Comparison of ENCODE assay signal across 13 mouse cellular contexts in the genomic region with DNA sequence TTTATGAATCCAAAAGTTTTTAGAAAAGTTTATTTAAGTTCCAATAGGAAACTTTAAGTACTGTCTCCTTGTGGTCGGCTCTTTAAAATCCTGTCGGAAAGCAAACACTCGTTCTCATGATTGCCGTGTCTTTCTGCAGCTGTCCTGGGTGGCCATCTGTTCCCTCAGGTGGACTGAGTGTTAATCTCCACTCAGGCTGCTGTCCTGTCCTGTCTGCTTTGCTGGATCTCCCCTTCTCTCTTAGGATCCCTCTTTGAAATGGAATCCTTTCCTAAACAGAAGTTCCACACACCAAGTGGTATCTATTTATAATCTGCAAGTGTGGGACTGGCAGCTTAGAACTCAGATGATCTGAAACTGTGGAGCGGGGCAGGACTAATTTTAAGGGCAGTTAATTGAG.
"Had no signal": no experiment of that assay in that cellular context is flagged by ENCODE, and none has a peak within 500 bp of the region (broad histone marks: within the 10 kb centered on the region; RNA-seq: fewer than 3 reads in every experiment).

No protein-coding gene starts in this region.

- H3K9me3 ChIP-seq: limb, embryonic 15.5 days; liver, embryonic 12.5 days; midbrain, embryonic 10.5 days had no signal

- H3K27ac ChIP-seq: kidney, postnatal 0 days; limb, embryonic 15.5 days; liver, embryonic 12.5 days; midbrain, embryonic 10.5 days had no signal

- H3K27me3 ChIP-seq: limb, embryonic 15.5 days had no signal

- H3K36me3 ChIP-seq: limb, embryonic 15.5 days; liver, embryonic 12.5 days; midbrain, embryonic 10.5 days had no signal

- H3K4me3 ChIP-seq: limb, embryonic 15.5 days; liver, embryonic 12.5 days; midbrain, embryonic 10.5 days had no signal

- H3K4me2 ChIP-seq: limb, embryonic 15.5 days; liver, embryonic 12.5 days; lung, embryonic 14.5 days had no signal

- H3K9ac ChIP-seq: limb, embryonic 15.5 days; liver, embryonic 12.5 days; lung, embryonic 14.5 days had no signal

- ATAC-seq: liver, embryonic 12.5 days; midbrain, embryonic 16.5 days had no signal

- DNase-seq: kidney, postnatal 36 days; layer of hippocampus, adult 9-11 months; layer of hippocampus, postnatal 36 days; lung, embryonic 14.5 days; lung, postnatal 10 days; lung, postnatal 4 days; right cerebral cortex, postnatal 14 days; thymus, postnatal 4 days had no signal
